Mouse (Mus musculus) cerebellum, adult 2 months (tissue): ENCODE measurements around the gene Gm765.

Experiments
- CTCF ChIP-seq: fragments of 200-500 bp; IDR thresholded peaks from 2 replicates; pipeline ENCODE4 v1.5.1; 2011; ENCODE audit warnings: low read depth, mild to moderate bottlenecking, control low read depth, low read length, moderate library complexity, borderline replicate concordance; ENCODE audit not compliant: insufficient read depth
- POLR2A ChIP-seq: fragments of 200-500 bp; IDR thresholded peaks from 2 replicates; pipeline ENCODE4 v1.6.1; 2011; ENCODE audit warnings: low read length, control low read depth, borderline replicate concordance; ENCODE audit not compliant: insufficient read depth

GRCm38 (mm10) chr6:98190745-98191442 is 151.7 kb downstream of the Gm765 start:
- TF ChIP-seq CTCF = no peak
- TF ChIP-seq POLR2A = no peak
